Mouse (Mus musculus): ENCODE results near the gene Stk32c.

GRCm38 (mm10) chr7:139078181-139078580 lies 134.9 kb downstream of the Stk32c start:
- TF ChIP-seq POLR2A (IDR thresholded peaks at IDR 0.05; ENCODE audit: control insufficient read depth, low read depth, low read length) (no peak), CTCF (IDR thresholded peaks at IDR 0.05; ENCODE audit: control insufficient read depth, insufficient read depth, insufficient replicate concordance, low read depth, low read length) (no peak)
